Mouse (Mus musculus): ENCODE results near the gene Slc38a3.
"Not testable (repeated sequence)": the region's sequence is repeated elsewhere in the genome, so short reads cannot be mapped to it uniquely, and the experiment has no call there.

The Slc38a3 gene

GRCm38 (mm10) chr9:107695441-107696105 is 26.2 kb upstream of the Slc38a3 start:
- in situ Hi-C loops (cut with MboI, MseI): no loop called here

GRCm38 (mm10) chr9:107694627-107695026 is 25.3 kb upstream of the Slc38a3 start:
- in situ Hi-C loops (cut with MboI, MseI): no loop called here

DNA sequence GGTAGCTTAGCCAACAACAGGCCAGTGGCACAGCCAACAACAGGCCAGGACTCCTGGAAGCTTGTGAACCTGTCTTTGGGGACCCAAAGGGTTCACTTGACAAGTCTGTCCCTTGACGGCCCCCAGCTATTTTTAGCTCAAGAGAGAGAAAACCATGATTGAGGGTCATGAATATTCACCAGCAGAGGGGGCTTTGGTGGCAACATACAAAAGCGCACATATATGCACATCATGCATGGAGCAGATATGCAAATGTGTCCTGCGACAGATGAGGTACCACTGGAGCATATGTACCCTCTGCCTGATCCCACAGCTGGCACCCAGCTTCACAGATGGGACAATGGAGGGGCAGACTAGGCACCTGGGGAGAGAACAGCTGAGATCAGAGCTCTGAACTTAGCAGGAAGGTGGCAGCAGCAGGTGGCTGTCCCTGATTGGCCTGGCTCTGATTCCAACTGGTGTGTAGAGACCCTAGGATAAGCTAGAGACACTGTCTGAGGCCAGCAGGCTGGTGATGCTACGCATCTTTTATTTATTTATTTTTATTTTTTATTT is 24.2 kb upstream of the Slc38a3 start:
- in situ Hi-C loops (cut with MboI, MseI): no loop called here

DNA sequence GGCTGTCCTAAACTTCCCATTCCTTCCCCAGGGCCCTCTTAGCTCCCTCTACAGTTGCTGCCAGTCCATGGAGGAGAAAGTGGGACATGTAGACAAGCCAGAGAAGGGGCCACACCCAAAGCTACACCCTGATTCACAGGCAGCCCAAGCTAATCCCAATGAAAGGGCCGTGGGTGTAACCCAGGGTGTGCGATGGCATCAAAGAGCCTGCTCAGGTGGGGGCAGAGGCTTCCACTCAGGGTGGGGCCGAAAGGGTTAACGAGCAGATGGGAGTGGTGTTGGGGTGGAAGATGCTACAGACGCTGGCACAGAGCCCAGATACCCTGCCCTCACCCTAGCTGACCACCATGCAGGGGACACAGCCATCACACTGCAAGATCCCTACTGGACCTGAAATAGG is 23.5 kb upstream of the Slc38a3 start:
- in situ Hi-C loops (cut with MboI, MseI): no loop called here

DNA sequence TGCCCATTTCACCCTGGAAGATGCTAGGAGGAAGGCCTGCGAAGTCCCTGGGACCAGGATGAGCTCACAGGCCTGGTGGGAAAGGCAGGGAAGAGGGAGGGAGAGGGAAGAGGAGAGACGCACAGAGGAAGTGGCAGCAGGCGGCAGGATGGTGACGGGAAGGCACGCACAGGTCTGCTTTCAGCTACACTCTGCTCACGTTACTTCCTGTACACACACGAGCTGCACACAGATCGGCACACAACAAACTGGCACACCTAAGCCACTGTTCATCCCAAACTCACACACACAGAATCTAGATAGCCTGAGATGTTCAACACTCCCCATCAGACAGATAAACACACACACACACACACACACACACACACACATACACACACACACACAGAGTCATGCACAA is 21.1 kb upstream of the Slc38a3 start:
- in situ Hi-C loops (cut with MboI, MseI): no loop called here

- in situ Hi-C loops (cut with MboI, MseI): loop anchor here (5.0 kb wide), 1 partner anchor 48 kb away; no protein-coding TSS in a partner anchor
Observed at GRCm38 (mm10) chr9:107688939-107689338, 19.6 kb upstream of the Slc38a3 start.

DNA sequence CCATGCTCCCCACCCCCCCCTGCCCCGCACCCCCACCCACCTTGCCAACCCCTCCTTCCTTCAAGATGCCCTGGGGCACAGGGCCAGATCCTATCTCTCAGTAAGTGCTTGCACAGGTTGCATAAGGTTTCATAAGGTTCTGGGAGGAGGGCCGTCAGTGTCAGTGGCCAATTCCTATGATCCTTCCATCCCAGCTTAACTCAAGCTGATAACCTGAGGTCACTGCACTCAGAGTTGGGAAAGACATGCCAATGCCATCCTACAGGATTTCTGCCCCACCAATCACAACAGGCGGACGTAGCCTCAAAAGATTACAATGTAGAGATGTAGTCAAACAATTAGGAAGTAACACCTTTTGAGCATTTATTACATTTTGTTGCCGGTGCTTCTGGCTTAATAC is 19.1 kb upstream of the Slc38a3 start:
- in situ Hi-C loops (cut with MboI, MseI): loop anchor here (5.0 kb wide), 1 partner anchor 49 kb away; no protein-coding TSS in a partner anchor

DNA sequence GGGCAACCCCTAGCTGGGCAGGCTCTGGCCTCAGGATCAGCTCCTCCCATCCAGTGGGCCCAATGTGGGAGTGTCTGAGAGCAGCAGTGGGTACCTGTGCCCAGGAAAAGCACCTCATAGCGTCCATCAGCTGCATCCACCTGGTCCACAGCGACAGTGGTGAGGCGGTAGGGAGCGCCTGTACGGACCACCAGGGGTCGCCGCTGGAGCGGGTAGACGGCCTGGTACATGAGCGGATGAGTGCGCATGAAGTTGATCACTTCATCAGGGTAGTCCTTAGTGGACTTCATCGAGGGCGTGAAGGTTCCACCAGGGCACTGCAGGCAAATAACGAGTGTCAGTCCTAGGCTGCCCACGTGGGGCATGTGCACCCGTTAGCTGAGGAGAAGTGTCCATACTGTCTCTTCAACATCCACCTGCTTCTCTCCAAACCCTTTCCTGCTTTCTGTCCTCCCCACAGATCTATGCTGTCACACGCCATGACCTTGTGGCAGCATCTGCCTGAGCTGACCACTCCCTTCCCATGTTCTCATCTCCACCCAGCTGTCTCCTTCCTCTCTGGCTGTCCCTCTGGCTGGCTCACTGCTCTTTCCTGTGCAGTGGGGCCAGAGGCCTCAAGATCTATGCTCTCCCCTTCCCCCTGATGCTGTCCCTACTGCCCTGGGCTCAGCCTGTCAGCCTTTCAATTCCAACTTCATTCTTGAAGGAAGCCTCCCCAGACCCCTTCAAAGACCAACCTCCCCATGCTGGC is 16.1 kb upstream of the Slc38a3 start:
- in situ Hi-C loops (cut with MboI, MseI): loop anchor here (5.0 kb wide), 1 partner anchor 52 kb away; no protein-coding TSS in a partner anchor

GRCm38 (mm10) chr9:107682405-107682804 is 13.1 kb upstream of the Slc38a3 start:
- in situ Hi-C loops (cut with MboI, MseI): no loop called here

DNA sequence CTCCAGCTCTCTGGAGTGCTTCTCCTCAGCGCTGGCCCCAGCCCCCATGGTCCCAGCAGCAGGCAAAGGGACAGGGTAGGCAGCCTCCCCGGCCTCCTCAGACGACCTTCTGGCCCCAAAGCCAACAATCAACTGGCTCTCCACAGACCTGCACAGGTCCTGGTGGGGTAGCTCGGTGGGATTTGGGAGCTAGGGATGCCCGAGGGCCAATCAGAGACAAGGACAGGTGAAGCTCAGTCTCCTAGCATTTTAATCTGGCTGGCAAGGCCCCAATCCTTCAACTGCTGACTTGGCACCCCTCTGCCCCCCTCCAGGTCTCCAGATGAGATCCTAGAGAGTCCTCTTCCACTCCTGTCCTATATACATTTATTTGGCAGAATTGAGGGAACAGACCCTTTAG is 10.2 kb upstream of the Slc38a3 start, which contains the start of gene Gnat1:
Gene Gnat1 (minus strand): TSS at position 212 of the 400 bp plus-strand sequence.
- in situ Hi-C loops (cut with MboI, MseI): no loop called here

GRCm38 (mm10) chr9:107678861-107679260 is 9.5 kb upstream of the Slc38a3 start:
- in situ Hi-C loops (cut with MboI, MseI): no loop called here

- in situ Hi-C loops (cut with MboI, MseI): not testable (repeated sequence)
Observed at GRCm38 (mm10) chr9:107677819-107678526, 8.6 kb upstream of the Slc38a3 start.

DNA sequence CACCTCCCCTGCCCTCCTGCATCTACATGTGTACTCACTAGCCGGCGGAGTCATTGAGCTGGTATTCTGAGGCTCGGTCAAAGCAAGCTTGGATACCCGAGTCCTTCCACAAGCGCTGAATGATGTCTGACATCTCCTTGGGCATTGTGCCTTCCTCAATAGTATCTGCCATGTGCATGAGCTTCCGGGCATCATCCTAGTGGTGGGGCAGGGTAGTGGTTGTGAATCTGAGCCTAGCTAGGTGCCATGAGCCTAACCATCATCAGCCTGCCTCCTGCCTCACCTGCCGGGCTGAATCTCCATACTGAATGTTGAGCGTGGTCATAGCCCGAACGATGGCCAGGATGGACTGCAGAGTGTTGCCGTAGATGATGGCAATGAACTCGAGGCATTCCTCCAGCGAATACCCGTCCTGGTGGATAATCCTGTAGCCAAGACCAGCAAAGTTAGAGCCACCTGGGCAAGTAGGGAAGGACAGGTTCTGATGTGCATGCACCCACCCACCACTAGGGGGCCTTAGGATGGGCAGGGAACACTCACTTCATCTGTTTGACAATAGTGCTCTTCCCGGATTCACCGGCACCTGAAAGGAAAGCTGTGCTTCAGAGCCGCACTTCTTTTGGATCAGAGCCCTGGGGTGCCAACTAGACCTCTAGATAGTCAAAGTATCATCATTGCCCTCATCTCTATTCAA is 7.9 kb upstream of the Slc38a3 start:
- in situ Hi-C loops (cut with MboI, MseI): no loop called here

- in situ Hi-C loops (cut with MboI, MseI): no loop called here
Observed at GRCm38 (mm10) chr9:107676302-107676701, 7.0 kb upstream of the Slc38a3 start.

GRCm38 (mm10) chr9:107675671-107676301 is 6.5 kb upstream of the Slc38a3 start:
- in situ Hi-C loops (cut with MboI, MseI): no loop called here

- in situ Hi-C loops (cut with MboI, MseI): no loop called here
Observed at GRCm38 (mm10) chr9:107674609-107675429, 5.5 kb upstream of the Slc38a3 start.

DNA sequence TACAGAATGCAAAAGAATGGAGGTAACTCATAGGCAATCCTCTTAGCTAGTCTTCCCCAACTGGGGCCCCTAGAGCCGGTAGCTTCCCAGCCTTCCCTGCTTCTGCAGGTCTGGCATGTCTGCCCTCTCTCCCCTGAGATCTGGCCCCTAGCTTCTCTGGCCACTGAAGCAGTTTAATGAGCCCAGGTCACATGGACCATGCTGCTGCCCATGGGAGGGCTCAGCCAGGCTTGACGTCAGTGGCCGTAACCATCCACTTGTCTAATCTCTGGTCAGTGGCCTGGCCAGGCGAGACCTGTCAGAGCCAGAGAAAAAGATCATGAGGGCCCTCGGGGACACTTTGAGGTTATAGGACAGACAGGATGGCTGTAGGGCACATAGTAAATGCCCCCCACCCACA is 929 bp upstream of the Slc38a3 start:
- in situ Hi-C loops (cut with MboI, MseI): no loop called here

DNA sequence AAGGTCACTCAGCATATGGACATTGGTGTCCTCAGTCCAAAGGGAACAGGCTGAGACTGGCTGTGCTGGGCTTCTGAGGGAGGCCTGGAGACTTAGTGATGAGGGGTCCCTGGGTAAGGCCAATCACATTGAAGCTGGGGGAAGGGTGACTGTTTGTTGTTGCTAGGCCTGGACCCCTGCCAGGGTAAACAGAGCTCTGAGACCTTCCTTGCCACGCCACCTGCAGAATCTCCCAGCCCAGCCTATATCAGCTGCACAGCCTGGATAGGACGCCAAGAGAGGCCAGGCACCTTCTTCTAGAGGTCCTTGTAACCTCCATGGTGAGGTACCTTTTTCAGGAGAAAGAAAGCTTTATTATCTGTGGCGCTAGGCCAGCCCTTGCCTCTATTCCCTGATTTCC is 414 bp downstream of the Slc38a3 start:
- in situ Hi-C loops (cut with MboI, MseI): no loop called here

DNA sequence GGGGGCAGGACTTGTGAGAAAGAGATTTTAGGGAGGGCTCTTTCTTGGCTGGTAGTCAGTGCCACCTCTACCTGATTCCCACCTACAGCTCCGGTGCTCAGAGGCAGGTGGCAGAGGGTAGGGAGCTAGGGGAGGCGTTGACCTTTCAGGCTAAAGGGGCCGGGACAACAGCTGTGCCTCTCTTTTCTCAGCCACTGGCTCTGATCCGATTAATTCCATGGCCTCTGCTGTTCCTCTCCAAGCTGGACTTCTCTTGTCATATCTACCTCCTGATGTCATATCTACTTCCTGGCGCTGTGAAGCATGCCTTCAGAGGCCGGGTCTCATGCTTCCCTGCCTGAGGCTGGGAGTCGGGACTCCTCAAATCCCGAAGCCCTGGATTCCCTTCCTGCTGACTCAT is 1.3 kb downstream of the Slc38a3 start:
- in situ Hi-C loops (cut with MboI, MseI): no loop called here

DNA sequence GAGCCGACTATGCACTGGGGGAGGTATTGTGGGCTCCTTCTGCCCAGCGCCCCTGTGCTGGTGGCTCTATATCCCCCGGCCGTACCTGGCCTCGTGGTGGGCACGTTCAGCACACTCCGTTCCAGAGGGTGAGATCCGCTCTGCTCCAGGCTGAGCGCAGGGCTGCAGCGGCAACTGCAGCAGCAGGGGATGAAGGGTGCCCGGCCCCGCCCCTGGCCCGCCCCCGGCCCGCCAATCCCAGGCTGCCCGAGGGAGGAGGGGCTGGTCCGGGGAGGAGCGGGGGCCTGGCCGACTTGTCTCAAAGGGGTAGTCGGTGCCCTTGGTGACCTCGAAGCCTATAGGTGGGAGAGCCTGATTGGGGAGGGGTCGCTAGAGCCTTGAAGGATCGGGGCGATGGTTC is 2.1 kb downstream of the Slc38a3 start:
- in situ Hi-C loops (cut with MboI, MseI): no loop called here

Data from regulatory T cell (primary cell).